Mouse (Mus musculus) midbrain, embryonic 13.5 days (tissue): ENCODE results near the gene Lin7c. TPM values are rescaled to one million over a fixed set of nuclear protein-coding genes. Genes with fewer than 3 reads are reported as not detected.

Experiments
- ATAC-seq: fragments of 200-750 bp; cut with Nextera tagmentation; 2 replicates; pipeline ENCODE4 v1.8.0; 2017; ENCODE audit warnings: mild to moderate bottlenecking, moderate TSS enrichment, moderate library complexity
- H3K27ac ChIP-seq: fragments of 300-500 bp; sonication (generic); 2 replicates; pipeline ENCODE4 v1.5.1; 2015; ENCODE audit warnings: inconsistent platforms, mild to moderate bottlenecking, moderate library complexity
- H3K27me3 ChIP-seq: fragments of 300-500 bp; sonication (generic); 2 replicates; pipeline ENCODE4 v1.6.1; 2015; ENCODE audit warnings: mild to moderate bottlenecking, inconsistent platforms
- H3K36me3 ChIP-seq: fragments of 300-500 bp; sonication (generic); 2 replicates; pipeline ENCODE4 v1.6.1; 2015; ENCODE audit warnings: mild to moderate bottlenecking, inconsistent platforms
- H3K4me1 ChIP-seq: fragments of 300-500 bp; sonication (generic); replicated peaks from 2 replicates; pipeline ENCODE4 v1.6.1; 2015; ENCODE audit warnings: inconsistent platforms
- H3K4me2 ChIP-seq: fragments of 300-500 bp; sonication (generic); replicated peaks from 2 replicates; pipeline ENCODE4 v1.6.1; 2015; ENCODE audit warnings: moderate library complexity, mild to moderate bottlenecking, inconsistent platforms
- H3K4me3 ChIP-seq: fragments of 300-500 bp; sonication (generic); replicated peaks from 2 replicates; pipeline ENCODE4 v1.5.1; 2015; ENCODE audit warnings: mild to moderate bottlenecking, inconsistent platforms
- H3K9ac ChIP-seq: fragments of 300-500 bp; sonication (generic); replicated peaks from 2 replicates; pipeline ENCODE4 v1.6.1; 2015; ENCODE audit warnings: mild to moderate bottlenecking, inconsistent platforms
- H3K9me3 ChIP-seq: fragments of 300-500 bp; sonication (generic); 2 replicates; pipeline ENCODE4 v1.6.1; 2016; ENCODE audit warnings: mild to moderate bottlenecking, inconsistent platforms
- WGBS: fragments of 180-500 bp; shearing (Covaris S2); methylation state at CpG from one replicate; pipeline ENCODE4 v1.1.7; 2015; 5-methylcytosine and 5-hydroxymethylcytosine counted together
- polyA plus RNA-seq: library from polyadenylated mRNA; unstranded; fragments of >200 nt; fragmentation: Nextera tagmentation; extraction: Ambion mirVana; gene quantifications from 2 replicates; pipeline ENCODE4 v1.2.1, GENCODE M21; 2015

Gene Lin7c
- polyA plus RNA-seq, 1 experiment from 2014 or later, result 175 TPM

- WGBS, result 79% methylated on average over 3 of the region's 3 CpGs
- no peak overlapping the region for H3K4me3 ChIP-seq
- no peak overlapping the region for H3K4me2 ChIP-seq
- H3K9me3 ChIP-seq, result no peaks in the 10 kb centered on the region
- H3K9ac ChIP-seq, result no peak overlapping the region
- no peak overlapping the region for H3K27ac ChIP-seq
- H3K27me3 ChIP-seq, result 0 out of 2 replicates have a peak, but pooled peaks cover 5% of the 10 kb centered on the region
- peaks cover 8% of the 10 kb centered on the region for H3K4me1 ChIP-seq
- 0 out of 2 replicates have a peak, but pooled peaks cover 4% of the 10 kb centered on the region for H3K36me3 ChIP-seq
- no peak for ATAC-seq
Measured at GRCm38 (mm10) chr2:109929256-109929655, 38.6 kb downstream of the Lin7c start.

GRCm38 (mm10) chr2:109930366-109930765 is 39.7 kb downstream of the Lin7c start:
- H3K9ac ChIP-seq, result no peak overlapping the region
- peaks cover 13% of the 10 kb centered on the region; the same call in 1 of the 2 replicates for H3K27me3 ChIP-seq
- H3K36me3 ChIP-seq, result 0 out of 2 replicates have a peak, but pooled peaks cover 4% of the 10 kb centered on the region
- H3K4me3 ChIP-seq, result no peak overlapping the region
- 93% methylated on average over 5 of the region's 5 CpGs for WGBS
- H3K9me3 ChIP-seq, result no peaks in the 10 kb centered on the region
- no peak overlapping the region for H3K27ac ChIP-seq
- no peak for ATAC-seq
- peaks cover 8% of the 10 kb centered on the region for H3K4me1 ChIP-seq
- no peak overlapping the region for H3K4me2 ChIP-seq

- Histone ChIP-seq H3K9me3 (no peaks in the 10 kb centered on the region), H3K4me1 (peaks cover 10% of the 10 kb centered on the region), H3K27me3 (peaks cover 14% of the 10 kb centered on the region; the same call in 1 of the 2 replicates), H3K4me3 (no peak overlapping the region), H3K36me3 (0 out of 2 replicates have a peak, but pooled peaks cover 3% of the 10 kb centered on the region), H3K27ac (no peak overlapping the region), H3K4me2 (no peak overlapping the region), H3K9ac (no peak overlapping the region)
- no peak for ATAC-seq
- WGBS, result 93% methylated on average over 4 of the region's 4 CpGs
Measured at GRCm38 (mm10) chr2:109930771-109931170, 40.1 kb downstream of the Lin7c start.

- peaks cover 19% of the 10 kb centered on the region for H3K4me1 ChIP-seq
- H3K9ac ChIP-seq, result no peak overlapping the region
- H3K9me3 ChIP-seq, result no peaks in the 10 kb centered on the region
- H3K27ac ChIP-seq, result no peak overlapping the region
- peaks cover 14% of the 10 kb centered on the region; the same call in 1 of the 2 replicates for H3K27me3 ChIP-seq
- H3K4me3 ChIP-seq, result no peak overlapping the region
- H3K36me3 ChIP-seq, result no peaks in the 10 kb centered on the region
- ATAC-seq, result no peak
- WGBS, result 61% methylated on average over 13 of the region's 13 CpGs
- no peak overlapping the region for H3K4me2 ChIP-seq
Measured at GRCm38 (mm10) chr2:109931978-109932780, 41.5 kb downstream of the Lin7c start.

GRCm38 (mm10) chr2:109933151-109933550 is 42.5 kb downstream of the Lin7c start:
- ATAC-seq, result no peak
- WGBS, result 94% methylated on average over 3 of the region's 3 CpGs

DNA sequence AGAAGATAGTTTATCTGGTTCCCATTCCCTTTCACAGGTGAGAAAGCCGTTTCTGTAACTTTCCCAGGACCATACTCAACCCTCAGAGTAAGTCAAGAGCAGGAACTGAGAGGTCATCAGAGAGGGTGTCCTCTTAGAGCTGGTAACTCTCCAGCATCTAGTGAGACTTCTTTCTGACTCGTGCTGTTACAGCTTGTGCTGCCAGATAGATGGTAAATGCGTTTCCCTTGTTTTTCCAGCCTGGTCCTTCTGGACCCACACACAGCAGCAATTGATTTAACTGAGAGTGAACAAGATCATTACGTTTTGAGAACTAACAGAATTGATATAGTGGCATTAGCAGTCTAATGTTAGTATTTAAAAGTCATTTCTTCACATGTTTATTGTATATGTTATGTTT is 43.4 kb downstream of the Lin7c start:
- H3K4me3 ChIP-seq, result no peak overlapping the region
- ATAC-seq, result no peak
- H3K9ac ChIP-seq, result no peak overlapping the region
- H3K27me3 ChIP-seq, result peaks cover 14% of the 10 kb centered on the region; the same call in 1 of the 2 replicates
- H3K27ac ChIP-seq, result no peak overlapping the region
- H3K4me2 ChIP-seq, result no peak overlapping the region
- 81% methylated on average over 4 of the region's 4 CpGs for WGBS
- H3K36me3 ChIP-seq, result no peaks in the 10 kb centered on the region
- peaks cover 19% of the 10 kb centered on the region for H3K4me1 ChIP-seq
- H3K9me3 ChIP-seq, result no peaks in the 10 kb centered on the region

More at GRCm38 (mm10) chr2:109933151-109933550, 42.5 kb downstream of the Lin7c start:
- no peak overlapping the region for H3K9ac ChIP-seq
- no peaks in the 10 kb centered on the region for H3K36me3 ChIP-seq
- H3K4me3 ChIP-seq, result no peak overlapping the region
- H3K4me1 ChIP-seq, result peaks cover 19% of the 10 kb centered on the region
- no peaks in the 10 kb centered on the region for H3K9me3 ChIP-seq
- no peak overlapping the region for H3K4me2 ChIP-seq
- H3K27me3 ChIP-seq, result peaks cover 14% of the 10 kb centered on the region; the same call in 1 of the 2 replicates
- no peak overlapping the region for H3K27ac ChIP-seq

- no peaks in the 10 kb centered on the region for H3K36me3 ChIP-seq
- H3K4me1 ChIP-seq, result peaks cover 19% of the 10 kb centered on the region
- whole genome bisulfite sequencing, result 99% methylated on average over 3 of the region's 3 CpGs
- H3K27me3 ChIP-seq, result peaks cover 14% of the 10 kb centered on the region; the same call in 1 of the 2 replicates
- no peak for ATAC-seq
- no peak overlapping the region for H3K27ac ChIP-seq
- no peak overlapping the region for H3K4me3 ChIP-seq
- H3K9me3 ChIP-seq, result no peaks in the 10 kb centered on the region
- no peak overlapping the region for H3K9ac ChIP-seq
- H3K4me2 ChIP-seq, result no peak overlapping the region
Measured at GRCm38 (mm10) chr2:109935194-109935593, 44.5 kb downstream of the Lin7c start.

DNA sequence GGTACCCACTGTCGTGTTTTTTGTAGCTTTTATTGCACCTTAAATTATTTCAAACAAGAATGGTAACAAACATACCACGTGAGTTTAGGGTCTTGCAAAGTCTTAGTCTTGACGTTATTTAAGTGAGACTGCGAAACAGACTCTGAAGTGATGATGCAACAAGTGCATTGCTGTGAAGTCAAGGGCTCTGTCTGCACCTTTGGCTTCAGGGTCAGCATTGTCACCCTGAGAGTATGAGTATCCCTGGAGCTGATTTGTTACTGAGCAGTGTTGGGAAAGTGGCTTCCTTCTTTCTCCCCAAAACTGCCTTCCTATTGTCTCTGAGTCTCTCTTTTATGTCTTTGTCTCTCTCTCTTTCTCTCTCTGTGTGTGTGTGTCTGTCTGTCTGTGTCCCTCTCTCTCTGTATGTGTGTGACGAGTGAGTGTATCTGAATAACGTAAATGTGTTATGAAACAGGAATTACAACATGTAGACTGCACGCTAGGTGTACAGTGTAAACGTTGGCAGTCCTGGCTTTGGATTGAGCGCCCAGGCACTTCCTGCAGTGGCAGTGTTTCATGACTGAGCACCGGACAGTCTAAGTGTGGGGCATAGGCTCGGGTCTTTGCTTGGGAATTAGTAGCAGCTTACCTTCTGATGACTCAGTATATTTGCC is 45.2 kb downstream of the Lin7c start:
- Histone ChIP-seq H3K9ac (no peak overlapping the region), H3K4me3 (no peak overlapping the region), H3K9me3 (no peaks in the 10 kb centered on the region), H3K36me3 (no peaks in the 10 kb centered on the region), H3K4me1 (peaks cover 19% of the 10 kb centered on the region), H3K27ac (no peak overlapping the region), H3K4me2 (no peak overlapping the region), H3K27me3 (peaks cover 14% of the 10 kb centered on the region; the same call in 1 of the 2 replicates)
- 0 out of 2 replicates have a peak, but pooled peaks have one; percentile 62 for ATAC-seq
- 49% methylated on average over 11 of the region's 11 CpGs for WGBS

- no peaks in the 10 kb centered on the region for H3K36me3 ChIP-seq
- H3K4me2 ChIP-seq, result no peak overlapping the region
- H3K9me3 ChIP-seq, result no peaks in the 10 kb centered on the region
- H3K27ac ChIP-seq, result no peak overlapping the region
- no peak overlapping the region for H3K9ac ChIP-seq
- no peak for ATAC-seq
- 23% methylated on average over 2 of the region's 2 CpGs for WGBS
- no peak overlapping the region for H3K4me3 ChIP-seq
- peaks cover 14% of the 10 kb centered on the region; the same call in 1 of the 2 replicates for H3K27me3 ChIP-seq
- peaks cover 19% of the 10 kb centered on the region for H3K4me1 ChIP-seq
Measured at GRCm38 (mm10) chr2:109936410-109936755, 45.7 kb downstream of the Lin7c start.

GRCm38 (mm10) chr2:109941973-109942444 is 51.4 kb downstream of the Lin7c start:
- Histone ChIP-seq H3K27ac (peak overlapping the region; percentile 1; the same call in 1 of the 2 replicates), H3K9me3 (no peaks in the 10 kb centered on the region), H3K4me1 (peaks cover 37% of the 10 kb centered on the region), H3K36me3 (no peaks in the 10 kb centered on the region), H3K9ac (no peak overlapping the region), H3K27me3 (0 out of 2 replicates have a peak, but pooled peaks cover 5% of the 10 kb centered on the region), H3K4me3 (no peak overlapping the region), H3K4me2 (no peak overlapping the region; the same call in 1 of the 2 replicates)
- WGBS, result 14% methylated on average over 5 of the region's 5 CpGs
- peak; percentile 77 for ATAC-seq

DNA sequence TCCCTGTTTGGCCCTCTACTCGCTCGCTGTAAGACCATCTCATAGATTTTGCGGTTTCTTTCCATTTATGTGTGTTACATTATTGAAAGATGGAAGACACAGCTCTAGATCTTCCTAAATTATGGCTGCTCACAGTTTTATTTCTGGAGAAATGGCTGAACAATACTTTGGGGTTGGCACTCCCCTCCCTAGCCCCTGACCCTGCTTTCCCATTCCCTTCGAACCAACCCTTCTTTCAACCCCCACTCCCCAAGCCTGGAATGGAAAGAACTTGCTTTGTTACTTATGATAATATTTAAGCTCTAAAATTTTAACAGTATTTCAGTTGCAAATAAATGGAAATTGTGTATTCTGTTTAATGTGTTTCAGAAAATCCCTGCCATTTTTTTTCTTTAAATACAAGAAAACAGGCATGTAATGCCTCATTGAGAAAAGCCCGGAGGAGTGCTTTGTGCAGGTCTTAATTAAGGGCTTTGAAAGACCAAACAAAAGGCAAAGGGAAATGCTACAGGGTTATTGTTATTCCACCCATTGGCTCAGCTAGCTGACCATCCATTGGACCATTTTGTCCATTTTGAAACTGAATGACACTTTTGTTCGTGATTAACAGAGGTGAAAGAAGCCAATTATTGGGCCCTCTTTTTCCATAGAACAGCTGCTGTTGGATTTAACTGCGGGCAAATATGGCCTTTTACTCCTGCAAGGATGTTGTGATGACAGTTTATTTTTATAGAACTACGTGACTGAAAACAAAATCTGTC is 52.3 kb downstream of the Lin7c start:
- H3K27me3 ChIP-seq, result 0 out of 2 replicates have a peak, but pooled peaks cover 7% of the 10 kb centered on the region
- no peak overlapping the region for H3K9ac ChIP-seq
- 14% methylated on average over 8 of the region's 8 CpGs for WGBS
- ATAC-seq, result peak; percentile 87
- 0 out of 2 replicates have a peak overlapping the region, but pooled peaks have one; percentile 14 for H3K4me2 ChIP-seq
- no peaks in the 10 kb centered on the region for H3K9me3 ChIP-seq
- H3K36me3 ChIP-seq, result no peaks in the 10 kb centered on the region
- peaks cover 37% of the 10 kb centered on the region for H3K4me1 ChIP-seq
- H3K4me3 ChIP-seq, result no peak overlapping the region
- peak overlapping the region; percentile 44 for H3K27ac ChIP-seq
